Mouse (Mus musculus): Measurements from ENCODE around the gene Haus6.
"Not testable (repeated sequence)": the region's sequence is repeated elsewhere in the genome, so short reads cannot be mapped to it uniquely, and the experiment has no call there.

Haus6 gene

GRCm38 (mm10) chr4:86611524-86612288 is at the start of gene Haus6:
Haus6 (minus strand) TSS chr4:86612055.
- DNase-seq (ENCODE audit: low spot score), result peak; percentile 97

GRCm38 (mm10) chr4:86657176-86657575 is 45.3 kb upstream of the Haus6 start:
- DNase-seq (ENCODE audit: low spot score), result no peak

GRCm38 (mm10) chr4:86656410-86656809 is 44.6 kb upstream of the Haus6 start:
- DNase-seq (ENCODE audit: low spot score), result not testable (repeated sequence)

GRCm38 (mm10) chr4:86651686-86652384 is 40.0 kb upstream of the Haus6 start:
- DNase-seq (ENCODE audit: low spot score), result no peak

GRCm38 (mm10) chr4:86648394-86648793 is 36.5 kb upstream of the Haus6 start:
- DNase-seq (ENCODE audit: low spot score), result not testable (repeated sequence)

- DNase-seq (ENCODE audit: low spot score), result not testable (repeated sequence)
Measured at GRCm38 (mm10) chr4:86637561-86637960, 25.7 kb upstream of the Haus6 start.

- not testable (repeated sequence) for DNase-seq (ENCODE audit: low spot score)
Measured at GRCm38 (mm10) chr4:86634873-86635272, 23.0 kb upstream of the Haus6 start.

GRCm38 (mm10) chr4:86634312-86634711 is 22.5 kb upstream of the Haus6 start:
- DNase-seq (ENCODE audit: low spot score), result not testable (repeated sequence)

- DNase-seq (ENCODE audit: low spot score), result not testable (repeated sequence)
Measured at GRCm38 (mm10) chr4:86632556-86632955, 20.7 kb upstream of the Haus6 start.

- DNase-seq (ENCODE audit: low spot score), result no peak
Measured at GRCm38 (mm10) chr4:86631831-86632230, 20.0 kb upstream of the Haus6 start.

- not testable (repeated sequence) for DNase-seq (ENCODE audit: low spot score)
Measured at GRCm38 (mm10) chr4:86626496-86626895, 14.6 kb upstream of the Haus6 start.

GRCm38 (mm10) chr4:86625463-86625862 is 13.6 kb upstream of the Haus6 start:
- no peak for DNase-seq (ENCODE audit: low spot score)

- not testable (repeated sequence) for DNase-seq (ENCODE audit: low spot score)
Measured at GRCm38 (mm10) chr4:86622532-86622931, 10.7 kb upstream of the Haus6 start.

- no peak for DNase-seq (ENCODE audit: low spot score)
Measured at GRCm38 (mm10) chr4:86622116-86622515, 10.3 kb upstream of the Haus6 start.

- no peak for DNase-seq (ENCODE audit: low spot score)
Measured at GRCm38 (mm10) chr4:86620506-86620905, 8.7 kb upstream of the Haus6 start.

GRCm38 (mm10) chr4:86612289-86612620 is 400 bp upstream of the Haus6 start:
- no peak for DNase-seq (ENCODE audit: low spot score)

- DNase-seq (ENCODE audit: low spot score), result no peak
Measured at GRCm38 (mm10) chr4:86591304-86591703, 20.6 kb downstream of the Haus6 start.

GRCm38 (mm10) chr4:86588236-86588635 is 23.6 kb downstream of the Haus6 start:
- no peak for DNase-seq (ENCODE audit: low spot score)

- DNase-seq (ENCODE audit: low spot score), result no peak
Measured at GRCm38 (mm10) chr4:86580591-86580990, 31.3 kb downstream of the Haus6 start.

GRCm38 (mm10) chr4:86580056-86580455 is 31.8 kb downstream of the Haus6 start:
- no peak for DNase-seq (ENCODE audit: low spot score)

- no peak for DNase-seq (ENCODE audit: low spot score)
Measured at GRCm38 (mm10) chr4:86576630-86577225, 35.1 kb downstream of the Haus6 start.

GRCm38 (mm10) chr4:86576120-86576541 is 35.7 kb downstream of the Haus6 start:
- DNase-seq (ENCODE audit: low spot score), result no peak
